Mouse (Mus musculus): ENCODE data around the gene Gm42688. TPM values are rescaled to one million over a fixed set of nuclear protein-coding genes. Genes with fewer than 3 reads are reported as not detected.

The Gm42688 gene
- 1.9 and 2.6 TPM in 2 replicates for polyA plus RNA-seq (2015; fragmentation: Nextera tagmentation; extraction: Ambion mirVana)

DNA sequence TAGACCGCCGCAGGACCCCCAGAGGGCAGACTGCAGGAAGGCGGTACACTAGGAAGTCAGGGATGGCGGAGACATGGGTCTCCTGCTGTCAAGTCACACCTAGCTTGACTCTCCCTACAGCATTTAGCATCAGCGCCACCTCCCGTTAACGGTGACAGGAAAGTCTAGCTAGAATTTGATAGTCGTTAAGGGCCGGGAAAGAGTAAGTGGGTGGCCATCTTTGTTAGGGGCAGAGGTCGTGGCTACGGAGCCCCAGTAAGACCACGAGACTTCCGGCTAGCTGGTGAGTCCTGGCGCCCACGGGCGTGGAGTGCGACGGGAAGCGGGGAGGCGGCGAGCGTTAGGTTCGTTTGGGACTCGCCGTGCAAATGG lies at the start of gene Gm42688, which contains the start of gene Ccdc142:
Gene Gm42688 (plus strand): TSS at position 302 of the 372 bp plus-strand sequence.
Gene Ccdc142 (plus strand): TSS at position 286 of the 372 bp plus-strand sequence.
- WGBS, result under 1% methylated on average over 25 of the region's 25 CpGs
- peaks cover 3% of the 10 kb centered on the region; the same call in 1 of the 2 replicates for H3K36me3 ChIP-seq
- peak within 1 kb of the TSS; percentile 84 for H3K27ac ChIP-seq
- H3K9me3 ChIP-seq (replicated peaks), result no peaks in the 10 kb centered on the region
- peaks cover 16% of the 10 kb centered on the region for H3K4me1 ChIP-seq (replicated peaks)
- ATAC-seq (replicated peaks; ENCODE audit: insufficient number of reproducible peaks, insufficient read depth, low FRiP score, low read depth), result peak; percentile 86
- peak within 1 kb of the TSS; percentile 96 for H3K4me2 ChIP-seq
- H3K4me3 ChIP-seq, result peak within 1 kb of the TSS; percentile 84
- peak within 1 kb of the TSS; percentile 79 for H3K9ac ChIP-seq
- H3K27me3 ChIP-seq, result peaks cover 11% of the 10 kb centered on the region

DNA sequence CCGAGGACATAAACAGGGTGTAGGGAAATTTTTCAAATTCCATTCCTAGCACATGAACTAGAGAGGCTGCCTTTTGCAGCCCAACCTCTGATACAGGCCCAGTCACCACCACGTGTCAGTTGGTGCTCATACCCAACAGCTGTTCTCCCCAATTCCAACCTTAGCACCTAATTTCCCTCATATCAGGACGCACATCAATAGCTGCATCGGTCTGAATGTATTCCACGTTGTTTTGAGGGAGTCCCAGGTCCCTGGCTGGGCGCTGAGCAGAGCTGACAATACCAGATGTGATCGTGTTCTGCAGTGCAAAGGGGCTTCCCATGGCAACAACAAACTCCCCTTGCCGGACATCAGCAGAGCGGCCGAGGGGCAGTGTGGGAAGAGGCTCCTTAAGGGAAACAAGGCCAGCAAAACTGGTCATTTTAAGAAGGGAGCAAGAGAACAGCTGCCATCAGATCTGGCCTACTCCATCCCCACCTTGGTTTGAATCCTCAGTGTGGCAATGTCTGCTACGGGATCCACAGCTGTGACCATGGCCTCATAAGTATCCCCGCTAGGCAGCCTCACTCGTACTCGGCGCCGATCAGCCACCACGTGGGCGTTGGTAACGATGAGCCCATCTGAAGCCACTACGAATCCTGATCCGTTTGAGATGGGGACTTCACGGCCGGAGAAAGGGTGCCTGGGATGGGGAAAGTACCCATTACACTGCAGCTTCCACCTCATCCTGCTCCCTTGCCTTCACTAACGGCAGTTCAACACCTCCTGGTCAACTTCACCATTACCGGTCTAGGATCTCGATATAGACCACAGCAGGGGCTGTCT lies 48.1 kb upstream of the Gm42688 start:
- Histone ChIP-seq H3K36me3 (peaks cover 17% of the 10 kb centered on the region), H3K27ac (peak overlapping the region; percentile 80), H3K4me2 (peak overlapping the region; percentile 95), H3K9ac (peak overlapping the region; percentile 85), H3K9me3 (replicated peaks) (no peaks in the 10 kb centered on the region), H3K4me1 (replicated peaks) (peaks cover 26% of the 10 kb centered on the region), H3K27me3 (no peaks in the 10 kb centered on the region), H3K4me3 (peak overlapping the region; percentile 81)
- WGBS, result 2% methylated on average over 26 of the region's 26 CpGs
- ATAC-seq (replicated peaks; ENCODE audit: insufficient number of reproducible peaks, insufficient read depth, low FRiP score, low read depth), result no peak

DNA sequence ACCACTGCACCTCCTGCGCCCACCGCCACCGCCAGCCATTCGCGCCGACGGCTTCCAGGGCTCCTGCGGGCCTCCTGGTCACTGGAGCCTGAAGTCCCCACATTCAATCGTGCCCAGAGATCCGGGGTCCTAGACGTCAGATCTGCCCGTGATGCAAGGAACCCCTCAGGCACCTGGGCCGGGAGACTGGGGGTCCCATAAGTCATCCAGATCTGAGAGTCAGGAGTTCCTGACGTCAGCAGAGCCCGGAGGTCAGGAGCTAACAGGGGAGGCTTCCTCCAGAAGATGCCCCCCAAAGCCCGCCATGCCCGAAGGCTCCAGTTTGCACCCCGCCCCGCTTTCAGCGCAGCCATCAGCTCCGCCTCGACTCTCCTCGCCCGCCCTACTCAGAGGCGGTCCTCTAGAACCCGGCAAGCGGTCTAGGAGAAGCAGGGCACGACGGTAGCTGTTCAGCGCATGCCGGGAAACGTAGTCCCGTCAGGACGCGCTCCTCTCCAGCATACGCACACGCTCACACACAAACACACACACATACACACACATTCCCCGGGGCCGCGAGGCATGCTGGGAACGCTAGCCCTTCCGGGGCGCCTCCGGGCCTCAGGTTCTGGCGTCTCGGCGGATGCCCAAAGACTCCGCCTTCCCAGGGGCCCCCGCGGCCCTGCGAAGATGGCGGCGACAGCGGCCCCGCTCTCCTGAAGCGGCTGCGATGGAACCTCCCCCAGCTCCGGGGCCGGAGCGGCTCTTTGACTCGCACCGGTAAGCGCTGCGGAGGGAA lies 47.2 kb upstream of the Gm42688 start, which contains the start of gene Aup1:
Gene Aup1 (plus strand): TSS at position 448 of the 778 bp plus-strand sequence.
- H3K4me2 ChIP-seq, result peak within 1 kb of the TSS; percentile 95
- peak within 1 kb of the TSS; percentile 85 for H3K9ac ChIP-seq
- under 1% methylated on average over 64 of the region's 64 CpGs for WGBS
- H3K36me3 ChIP-seq, result peaks cover 17% of the 10 kb centered on the region
- ATAC-seq (replicated peaks; ENCODE audit: insufficient number of reproducible peaks, insufficient read depth, low FRiP score, low read depth), result peak; percentile 95
- H3K4me1 ChIP-seq (replicated peaks), result peaks cover 26% of the 10 kb centered on the region
- 0 out of 2 replicates have a peak, but pooled peaks cover 3% of the 10 kb centered on the region for H3K27me3 ChIP-seq
- peak within 1 kb of the TSS; percentile 81 for H3K4me3 ChIP-seq
- no peaks in the 10 kb centered on the region for H3K9me3 ChIP-seq (replicated peaks)
- peak within 1 kb of the TSS; percentile 80 for H3K27ac ChIP-seq

DNA sequence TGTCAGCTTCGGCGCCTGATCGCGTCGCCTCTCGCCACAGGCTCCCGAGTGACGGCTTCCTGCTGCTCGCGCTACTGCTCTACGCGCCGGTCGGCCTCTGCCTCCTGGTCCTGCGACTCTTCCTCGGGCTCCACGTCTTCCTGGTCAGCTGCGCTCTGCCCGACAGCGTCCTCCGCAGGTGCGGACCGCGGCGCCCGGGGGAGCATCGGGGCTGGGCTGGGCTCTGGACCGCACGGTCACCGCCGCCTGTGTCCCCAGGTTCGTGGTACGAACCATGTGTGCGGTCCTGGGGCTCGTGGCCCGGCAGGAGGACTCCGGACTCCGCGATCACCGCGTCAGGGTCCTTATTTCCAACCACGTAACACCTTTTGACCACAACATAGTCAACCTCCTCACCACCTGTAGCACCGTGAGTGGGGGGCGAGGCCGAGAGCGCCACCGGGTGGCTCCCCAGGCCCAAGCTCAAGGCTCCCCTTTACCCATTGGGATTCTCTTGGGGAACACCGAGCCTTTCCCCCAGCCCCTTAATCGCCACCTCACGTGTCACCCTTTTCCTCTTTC lies 46.5 kb upstream of the Gm42688 start, which contains the start of gene Htra2:
Gene Htra2 (minus strand): TSS at position 403 of the 561 bp plus-strand sequence.
- Histone ChIP-seq H3K27me3 (peaks cover 4% of the 10 kb centered on the region; the same call in 1 of the 2 replicates), H3K4me3 (peak within 1 kb of the TSS; percentile 81), H3K4me1 (replicated peaks) (peaks cover 26% of the 10 kb centered on the region), H3K9ac (peak within 1 kb of the TSS; percentile 85), H3K27ac (peak within 1 kb of the TSS; percentile 80), H3K36me3 (peaks cover 17% of the 10 kb centered on the region), H3K9me3 (replicated peaks) (no peaks in the 10 kb centered on the region), H3K4me2 (peak within 1 kb of the TSS; percentile 95)
- WGBS, result under 1% methylated on average over 50 of the region's 50 CpGs
- peak; percentile 23 for ATAC-seq (replicated peaks; ENCODE audit: insufficient number of reproducible peaks, insufficient read depth, low FRiP score, low read depth)

DNA sequence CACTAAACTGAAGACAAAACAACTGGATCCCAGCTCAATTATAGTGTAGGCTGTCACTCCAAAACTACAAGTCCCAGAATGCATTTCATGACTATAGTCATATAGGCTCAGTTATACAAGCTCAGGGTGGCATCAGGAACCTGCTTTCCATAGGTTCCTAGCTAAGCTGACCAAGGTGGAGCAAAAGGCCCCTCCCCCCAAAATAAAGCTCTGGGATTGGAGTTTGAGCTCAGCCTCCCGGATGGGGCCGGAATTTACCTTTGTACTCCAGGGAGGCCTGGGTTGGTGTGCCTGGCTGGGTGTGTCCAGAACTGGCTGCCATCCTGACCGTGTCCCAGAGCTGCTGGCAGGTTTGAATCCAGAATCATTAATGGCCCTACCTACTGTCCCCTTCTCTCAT lies 43.6 kb upstream of the Gm42688 start, which contains the start of gene Dqx1:
Gene Dqx1 (plus strand): TSS at position 55 of the 400 bp plus-strand sequence.
- Histone ChIP-seq H3K9me3 (replicated peaks) (no peaks in the 10 kb centered on the region), H3K27ac (no peak within 1 kb of the TSS), H3K9ac (no peak within 1 kb of the TSS), H3K27me3 (peaks cover 32% of the 10 kb centered on the region), H3K36me3 (peaks cover 9% of the 10 kb centered on the region), H3K4me3 (no peak within 1 kb of the TSS), H3K4me1 (replicated peaks) (peaks cover 21% of the 10 kb centered on the region), H3K4me2 (no peak within 1 kb of the TSS)
- no peak for ATAC-seq (replicated peaks; ENCODE audit: insufficient number of reproducible peaks, insufficient read depth, low FRiP score, low read depth)
- 70% methylated on average over 3 of the region's 3 CpGs for WGBS

DNA sequence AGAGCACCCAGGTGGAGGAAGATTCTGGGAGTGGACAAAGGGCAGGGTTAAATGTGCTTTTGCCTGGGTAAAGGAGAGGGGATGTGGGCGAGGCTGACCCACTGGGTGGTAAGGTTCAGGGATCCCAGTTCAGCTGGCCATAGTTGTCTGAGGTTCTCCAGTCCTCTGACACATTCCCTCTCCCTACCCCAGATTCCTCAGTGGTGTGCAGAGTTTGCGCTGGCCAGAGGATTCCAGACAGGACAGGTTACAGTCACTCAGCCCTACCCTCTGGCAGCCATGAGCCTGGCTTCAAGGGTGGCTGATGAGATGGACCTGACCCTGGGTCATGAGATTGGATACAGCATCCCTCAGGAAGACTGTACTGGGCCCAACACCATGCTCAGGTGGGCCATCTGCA lies 42.7 kb upstream of the Gm42688 start:
- 82% methylated on average over 2 of the region's 2 CpGs for WGBS

DNA sequence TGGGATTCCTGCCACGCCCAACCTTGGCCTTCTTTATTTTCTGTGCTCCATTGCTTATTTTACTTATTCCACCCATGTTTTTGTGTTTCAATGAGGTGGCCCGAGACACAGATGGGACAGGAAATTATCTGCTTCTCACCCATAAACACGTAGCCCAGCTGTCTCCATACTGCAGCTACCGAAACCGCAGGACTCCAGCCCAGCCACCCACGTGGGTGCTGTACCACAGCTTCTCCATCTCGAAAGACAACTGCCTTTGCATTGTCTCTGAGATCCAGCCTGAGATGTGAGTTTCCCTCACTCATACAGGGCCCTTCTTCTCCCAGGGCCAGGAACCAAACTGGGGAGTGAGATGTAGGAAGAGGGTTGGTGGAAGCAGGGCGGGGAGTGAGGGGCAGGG lies 35.4 kb upstream of the Gm42688 start:
- Histone ChIP-seq H3K27me3 (peaks cover 100% of the 10 kb centered on the region), H3K9me3 (replicated peaks) (no peaks in the 10 kb centered on the region), H3K27ac (no peak overlapping the region), H3K4me2 (no peak overlapping the region), H3K36me3 (no peaks in the 10 kb centered on the region), H3K4me1 (replicated peaks) (peaks cover 26% of the 10 kb centered on the region), H3K9ac (no peak overlapping the region), H3K4me3 (no peak overlapping the region)
- 38% methylated on average over 8 of the region's 8 CpGs for WGBS
- ATAC-seq (replicated peaks; ENCODE audit: insufficient number of reproducible peaks, insufficient read depth, low FRiP score, low read depth), result no peak

More for the DNA sequence above, 42.7 kb upstream of the Gm42688 start:
- no peak overlapping the region for H3K27ac ChIP-seq
- H3K4me3 ChIP-seq, result no peak overlapping the region
- H3K9ac ChIP-seq, result no peak overlapping the region
- peaks cover 12% of the 10 kb centered on the region for H3K4me1 ChIP-seq (replicated peaks)
- H3K4me2 ChIP-seq, result no peak overlapping the region
- peaks cover 9% of the 10 kb centered on the region for H3K36me3 ChIP-seq
- no peak for ATAC-seq (replicated peaks; ENCODE audit: insufficient number of reproducible peaks, insufficient read depth, low FRiP score, low read depth)
- no peaks in the 10 kb centered on the region for H3K9me3 ChIP-seq (replicated peaks)
- peaks cover 42% of the 10 kb centered on the region for H3K27me3 ChIP-seq

DNA sequence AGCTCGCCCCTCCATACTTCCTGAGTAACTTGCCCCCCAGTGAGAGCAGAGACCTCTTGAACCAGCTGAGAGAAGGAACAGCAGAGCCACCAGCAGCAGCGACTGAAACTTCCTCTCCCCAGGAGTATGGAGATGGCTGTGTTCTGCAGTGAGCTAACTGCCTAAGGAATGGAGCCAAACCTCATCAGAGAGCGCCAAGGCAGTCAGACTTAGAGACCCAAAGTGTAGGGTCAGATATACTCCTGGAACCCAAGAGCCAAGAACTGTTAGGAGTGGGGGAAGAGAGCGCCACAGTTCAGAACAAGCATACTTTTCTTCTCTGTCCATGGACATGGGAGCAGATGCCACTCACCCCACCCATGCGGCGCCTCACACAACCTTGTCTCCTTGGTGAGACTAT lies 35.0 kb upstream of the Gm42688 start:
- Histone ChIP-seq H3K4me2 (no peak overlapping the region), H3K9ac (no peak overlapping the region), H3K4me1 (replicated peaks) (peaks cover 30% of the 10 kb centered on the region), H3K4me3 (no peak overlapping the region), H3K9me3 (replicated peaks) (no peaks in the 10 kb centered on the region), H3K36me3 (no peaks in the 10 kb centered on the region), H3K27ac (no peak overlapping the region), H3K27me3 (peaks cover 100% of the 10 kb centered on the region)
- WGBS, result 28% methylated on average over 6 of the region's 6 CpGs
- ATAC-seq (replicated peaks; ENCODE audit: insufficient number of reproducible peaks, insufficient read depth, low FRiP score, low read depth), result no peak

DNA sequence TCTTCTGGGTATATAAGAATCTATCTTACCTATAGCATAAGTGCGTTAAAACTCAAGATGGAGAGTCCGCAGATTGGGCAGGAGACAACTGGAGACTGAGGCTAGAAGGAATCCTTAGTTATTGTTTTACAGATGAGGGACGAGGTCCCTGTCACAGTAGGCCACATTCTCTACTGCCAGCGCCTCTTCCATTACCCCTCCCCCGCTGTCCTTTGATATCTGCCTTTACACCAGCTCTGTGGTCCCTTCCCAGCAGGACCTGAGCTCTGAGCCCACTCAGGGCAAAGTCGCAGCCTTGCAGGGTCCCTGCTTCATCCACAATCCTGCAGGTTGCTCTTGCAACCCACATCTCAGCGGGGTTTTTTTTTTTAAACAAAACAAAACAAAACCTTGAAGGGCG lies 33.2 kb upstream of the Gm42688 start:
- Histone ChIP-seq H3K4me3 (peak overlapping the region; percentile 37), H3K4me1 (replicated peaks) (peaks cover 30% of the 10 kb centered on the region), H3K27ac (no peak overlapping the region), H3K9me3 (replicated peaks) (no peaks in the 10 kb centered on the region), H3K36me3 (no peaks in the 10 kb centered on the region), H3K4me2 (peak overlapping the region; percentile 57), H3K27me3 (peaks cover 99% of the 10 kb centered on the region), H3K9ac (0 out of 2 replicates have a peak overlapping the region, but pooled peaks have one; percentile 2)
- WGBS, result 12% methylated on average over 8 of the region's 8 CpGs
- no peak for ATAC-seq (replicated peaks; ENCODE audit: insufficient number of reproducible peaks, insufficient read depth, low FRiP score, low read depth)

DNA sequence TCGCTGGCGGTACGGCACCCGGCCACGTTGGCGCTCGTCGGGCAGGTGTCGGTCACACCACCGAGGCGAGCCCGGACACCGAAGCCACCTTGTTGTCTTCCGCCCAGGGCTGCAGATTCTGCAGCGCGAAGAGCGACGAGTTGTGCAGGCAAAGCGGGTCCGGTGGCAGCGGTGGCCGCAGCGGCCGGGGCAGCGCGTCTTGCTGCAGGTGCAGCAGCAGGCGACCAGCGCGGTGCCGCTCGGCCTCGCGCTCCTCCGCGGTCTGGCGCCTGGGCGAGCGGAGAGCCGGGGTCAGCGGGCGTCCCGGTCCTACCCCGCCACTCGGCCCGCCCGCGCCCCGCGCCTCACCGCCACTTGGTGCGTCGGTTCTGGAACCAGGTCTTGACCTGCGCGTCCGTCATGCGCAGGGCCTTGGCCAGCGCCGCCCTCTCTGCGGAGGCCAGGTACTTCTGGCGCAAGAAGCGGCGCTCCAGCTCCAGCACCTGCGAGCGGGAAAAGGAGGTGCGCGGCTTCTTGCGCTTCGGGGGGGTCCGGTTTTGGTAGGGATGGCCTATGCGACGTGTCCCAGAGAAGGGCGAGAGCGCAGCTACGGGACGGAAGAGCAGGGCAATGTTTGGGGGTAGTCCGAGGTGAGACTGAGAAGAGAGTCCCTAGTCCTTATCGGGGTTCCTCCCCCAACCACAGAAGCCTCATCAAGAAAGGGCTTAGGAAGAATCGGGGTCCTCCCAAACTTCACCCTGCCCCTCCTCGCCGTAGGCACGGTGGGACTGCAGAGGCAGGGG lies 32.5 kb upstream of the Gm42688 start:
- H3K4me2 ChIP-seq, result peak overlapping the region; percentile 57
- H3K27me3 ChIP-seq, result peaks cover 99% of the 10 kb centered on the region
- WGBS, result under 1% methylated on average over 81 of the region's 81 CpGs
- peaks cover 30% of the 10 kb centered on the region for H3K4me1 ChIP-seq (replicated peaks)
- ATAC-seq (replicated peaks; ENCODE audit: insufficient number of reproducible peaks, insufficient read depth, low FRiP score, low read depth), result no peak
- no peak overlapping the region for H3K27ac ChIP-seq
- H3K4me3 ChIP-seq, result peak overlapping the region; percentile 37
- no peaks in the 10 kb centered on the region for H3K36me3 ChIP-seq
- no peaks in the 10 kb centered on the region for H3K9me3 ChIP-seq (replicated peaks)
- 0 out of 2 replicates have a peak overlapping the region, but pooled peaks have one; percentile 2 for H3K9ac ChIP-seq

Measured in heart, embryonic 15.5 days (tissue).